Mouse (Mus musculus) olfactory bulb, adult 2 months (tissue): ENCODE results near the gene Dock6.

Source experiments
- CTCF ChIP-seq: fragments of 200-500 bp; IDR thresholded peaks from 2 replicates; pipeline ENCODE4 v1.5.1; 2012; ENCODE audit warnings: low read depth, mild to moderate bottlenecking, low read length, moderate library complexity; ENCODE audit not compliant: insufficient read depth
- POLR2A ChIP-seq: fragments of 200-500 bp; IDR thresholded peaks from 2 replicates; pipeline ENCODE4 v1.6.1; 2012; ENCODE audit warnings: mild to moderate bottlenecking, low read depth, low read length, moderate library complexity; ENCODE audit not compliant: insufficient read depth

GRCm38 (mm10) chr9:21859606-21860005 lies 7.2 kb upstream of the Dock6 start:
- TF ChIP-seq CTCF = no peak
- TF ChIP-seq POLR2A = no peak
